Mouse (Mus musculus): ENCODE measurements around the gene C8g. TPM values are rescaled to one million over a fixed set of nuclear protein-coding genes. Genes with fewer than 3 reads are reported as not detected.

Gene C8g
- total and polyA plus RNA-seq, 3 experiments, result 2.3 to 5.1 TPM; not detected in 1

DNA sequence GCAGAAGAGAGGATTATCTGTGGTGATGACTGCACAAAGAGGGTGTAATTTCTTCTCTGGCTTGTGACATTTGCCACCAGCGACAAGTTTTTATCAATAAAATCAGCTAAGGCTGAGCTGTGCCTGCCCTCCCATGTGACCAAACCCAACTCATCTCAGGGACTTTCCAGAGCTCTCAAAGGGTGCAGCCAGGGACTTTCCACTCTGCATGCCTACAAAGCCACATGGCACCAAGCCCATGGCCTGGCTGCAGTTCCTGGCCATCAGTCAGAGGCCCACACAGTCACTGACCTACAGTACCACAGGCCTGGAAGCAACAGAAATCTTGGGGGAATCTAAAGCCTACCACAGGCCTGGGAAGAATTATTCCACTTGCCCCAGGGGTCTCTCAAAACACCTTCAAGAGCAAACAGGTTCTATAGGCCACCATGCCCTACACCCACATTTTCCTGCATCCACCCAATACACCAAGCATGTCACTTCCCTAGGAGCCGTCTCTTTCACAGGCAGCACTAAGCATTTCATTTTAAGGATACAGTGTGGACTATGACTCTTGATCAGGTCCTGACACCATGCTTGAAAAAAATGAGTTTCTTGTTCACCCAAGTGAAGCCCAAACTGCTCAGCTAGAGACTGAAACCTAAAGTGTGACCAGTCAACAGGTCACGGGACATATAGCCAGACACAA lies 32.8 kb upstream of the C8g start:
- Histone ChIP-seq H3K9me3 (replicated peaks; ENCODE audit: insufficient read depth, low read length) (no peaks in the 10 kb centered on the region), H3K27ac (ENCODE audit: control insufficient read depth, low read depth, low read length) (peak overlapping the region; percentile 55), H3K27me3 (ENCODE audit: control insufficient read depth in 1 of 2, insufficient read depth in 2 of 2, low read length in 2 of 2) (no peaks in the 10 kb centered on the region), H3K4me3 (ENCODE audit: control insufficient read depth in 1 of 2, insufficient read depth in 1 of 2, low read depth in 2 of 2, low read length in 2 of 2) (no peak overlapping the region), H3K4me1 (ENCODE audit: control insufficient read depth in 1 of 2, insufficient read depth in 2 of 2, low read length in 2 of 2) (peaks cover 0 to 8% of the 10 kb centered on the region in 2 experiments; a peak in 3 of 4 replicates), H3K79me2 (ENCODE audit: control insufficient read depth, insufficient read depth, low read length, poor library complexity) (no peaks in the 10 kb centered on the region; the same call in 1 of the 2 replicates), H3K36me3 (ENCODE audit: control insufficient read depth in 1 of 2, insufficient read depth in 2 of 2, low read length in 2 of 2) (peaks cover 3 to 20% of the 10 kb centered on the region in 2 experiments), H3K9ac (ENCODE audit: control insufficient read depth, low read depth, low read length, poor library complexity, severe bottlenecking) (peak overlapping the region; percentile 36; the same call in 1 of the 2 replicates)
- peak; percentile 79 for TF ChIP-seq USF1 (IDR thresholded peaks at IDR 0.05; ENCODE audit: low read depth, low read length)
- no peak for TF ChIP-seq E2F4 (IDR thresholded peaks at IDR 0.05; ENCODE audit: borderline replicate concordance, low read depth, low read length)
- TF ChIP-seq SIN3A (IDR thresholded peaks at IDR 0.05; ENCODE audit: low read length), result 0 out of 2 replicates have a peak, but pooled peaks have one; percentile 15
- 0 out of 4 replicates have a peak, but pooled peaks of 1 of the 2 experiments have one; percentile 21 for TF ChIP-seq USF2 (IDR thresholded peaks at IDR 0.05; ENCODE audit: borderline replicate concordance in 1 of 2, insufficient read depth in 1 of 2, low read depth in 1 of 2, low read length in 2 of 2)
- peak; percentile 26; the same call in 1 of the 2 replicates for TF ChIP-seq MXI1 (IDR thresholded peaks at IDR 0.05; ENCODE audit: low read depth, low read length)
- DNase-seq (ENCODE audit: low read depth, low spot score), result peak; percentile 26

DNA sequence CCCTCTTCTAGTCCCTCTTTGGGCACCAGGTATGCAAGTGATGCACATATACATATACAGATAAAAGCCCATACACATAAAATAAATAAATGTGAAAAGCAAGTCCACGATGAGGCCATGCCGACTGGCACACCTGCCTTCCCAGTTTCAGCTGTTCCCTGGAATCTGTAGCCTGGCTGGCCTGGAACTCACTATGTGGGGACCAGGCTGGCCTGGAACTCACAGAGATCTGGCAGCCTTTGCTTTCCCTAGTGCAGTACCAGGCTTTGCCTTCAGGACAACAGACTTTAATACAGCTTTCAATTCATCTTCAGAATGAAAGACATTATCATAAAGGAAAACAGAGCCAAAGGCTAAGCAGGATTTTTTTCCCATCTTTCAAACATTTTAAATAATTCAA lies 32.2 kb upstream of the C8g start:
- no peak for DNase-seq (ENCODE audit: low read depth, low spot score)
- H3K9me3 ChIP-seq (replicated peaks; ENCODE audit: insufficient read depth, low read length), result no peaks in the 10 kb centered on the region
- no peak overlapping the region for H3K9ac ChIP-seq (ENCODE audit: control insufficient read depth, low read depth, low read length, poor library complexity, severe bottlenecking)
- H3K79me2 ChIP-seq (ENCODE audit: control insufficient read depth, insufficient read depth, low read length, poor library complexity), result no peaks in the 10 kb centered on the region; the same call in 1 of the 2 replicates
- no peak for TF ChIP-seq CHD1 (IDR thresholded peaks at IDR 0.05; ENCODE audit: low read depth, low read length)
- peaks cover 3 to 21% of the 10 kb centered on the region in 2 experiments for H3K36me3 ChIP-seq (ENCODE audit: control insufficient read depth in 1 of 2, insufficient read depth in 2 of 2, low read length in 2 of 2)
- H3K4me1 ChIP-seq (ENCODE audit: control insufficient read depth in 1 of 2, insufficient read depth in 2 of 2, low read length in 2 of 2), result peaks cover 0 to 8% of the 10 kb centered on the region in 2 experiments; a peak in 3 of 4 replicates
- peak overlapping the region; percentile 27; the same call in 1 of the 2 replicates for H3K27ac ChIP-seq (ENCODE audit: control insufficient read depth, low read depth, low read length)
- no peaks in the 10 kb centered on the region for H3K27me3 ChIP-seq (ENCODE audit: control insufficient read depth in 1 of 2, insufficient read depth in 2 of 2, low read length in 2 of 2)
- H3K4me3 ChIP-seq (ENCODE audit: control insufficient read depth in 1 of 2, insufficient read depth in 1 of 2, low read depth in 2 of 2, low read length in 2 of 2), result no peak overlapping the region

DNA sequence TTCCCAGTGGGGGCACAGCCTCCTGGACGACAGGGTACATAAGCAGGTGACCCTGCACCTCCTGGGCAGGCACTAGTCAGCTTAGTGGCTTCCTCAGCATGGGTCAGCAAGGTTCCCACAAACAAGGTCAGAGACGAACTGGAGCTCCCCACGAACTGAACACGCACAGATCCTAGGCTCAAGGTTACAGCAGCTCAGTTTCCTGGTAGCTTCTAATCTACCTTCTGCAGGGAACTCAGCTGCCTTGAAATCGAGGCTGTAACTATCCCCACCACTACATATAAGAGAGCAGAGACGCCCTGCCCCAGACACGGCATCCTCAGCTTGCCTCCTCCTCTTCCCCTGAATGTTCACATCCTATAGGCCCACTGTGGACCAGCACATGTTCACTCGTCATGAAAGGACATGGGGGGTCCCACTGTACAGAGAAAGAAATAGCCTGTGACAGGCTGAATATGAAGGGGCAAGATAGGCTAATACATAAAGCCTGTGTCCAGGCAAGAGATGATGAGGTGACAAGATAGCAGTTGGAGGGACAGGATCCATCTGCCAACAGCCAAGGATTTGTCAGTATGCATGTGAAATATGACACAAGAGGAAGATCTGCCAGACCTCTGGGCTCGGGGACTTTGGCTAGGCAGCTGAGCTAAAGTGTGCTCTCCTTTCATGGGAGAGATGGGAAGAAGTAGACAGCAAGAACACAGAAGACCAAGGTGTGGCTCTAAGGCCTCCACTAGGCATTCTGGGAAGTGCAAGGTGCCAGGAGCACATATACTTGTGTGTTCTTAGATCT lies 25.2 kb upstream of the C8g start:
- Histone ChIP-seq H3K9ac (ENCODE audit: control insufficient read depth, low read depth, low read length, poor library complexity, severe bottlenecking) (no peak overlapping the region), H3K4me1 (ENCODE audit: control insufficient read depth in 1 of 2, insufficient read depth in 2 of 2, low read length in 2 of 2) (no peaks in the 10 kb centered on the region), H3K9me3 (replicated peaks; ENCODE audit: insufficient read depth, low read length) (no peaks in the 10 kb centered on the region), H3K4me3 (ENCODE audit: control insufficient read depth in 1 of 2, insufficient read depth in 1 of 2, low read depth in 2 of 2, low read length in 2 of 2) (no peak overlapping the region), H3K27ac (ENCODE audit: control insufficient read depth, low read depth, low read length) (no peak overlapping the region), H3K27me3 (ENCODE audit: control insufficient read depth in 1 of 2, insufficient read depth in 2 of 2, low read length in 2 of 2) (no peaks in the 10 kb centered on the region), H3K36me3 (ENCODE audit: control insufficient read depth in 1 of 2, insufficient read depth in 2 of 2, low read length in 2 of 2) (peaks cover 0 to 11% of the 10 kb centered on the region in 2 experiments; a peak in 2 of 4 replicates), H3K79me2 (ENCODE audit: control insufficient read depth, insufficient read depth, low read length, poor library complexity) (no peaks in the 10 kb centered on the region)
- TF ChIP-seq ZC3H11A (IDR thresholded peaks at IDR 0.05; ENCODE audit: low read depth, low read length), result no peak
- TF ChIP-seq MAZ (IDR thresholded peaks at IDR 0.05; ENCODE audit: low read depth, low read length), result no peak
- no peak for TF ChIP-seq SIN3A (IDR thresholded peaks at IDR 0.05; ENCODE audit: low read length)
- no peak for TF ChIP-seq EP300 (IDR thresholded peaks at IDR 0.05; ENCODE audit: low read depth in 1 of 2, low read length in 2 of 2)
- no peak for TF ChIP-seq NRF1 (IDR thresholded peaks at IDR 0.05; ENCODE audit: insufficient read depth, low read depth, low read length, poor library complexity, severe bottlenecking)
- no peak for DNase-seq (ENCODE audit: low read depth, low spot score)

Measured in MEL (cell line).